Mouse (Mus musculus) thymus, postnatal 0 days (tissue): ENCODE data around the gene Arrb1. TPM values are rescaled to one million over a fixed set of nuclear protein-coding genes. Genes with fewer than 3 reads are reported as not detected.

ENCODE experiments used
- DNase-seq: peaks from one replicate; pipeline ENCODE4 v3.0.0-alpha.2; 2015; ENCODE audit warnings: low spot score
- polyA plus RNA-seq: library from polyadenylated mRNA; unstranded; fragments of >200 nt; fragmentation: Nextera tagmentation; extraction: Ambion mirVana; gene quantifications from 2 replicates; pipeline ENCODE4 v1.2.1, GENCODE M21; 2015

Arrb1 gene
- polyA plus RNA-seq, 1 experiment from 2014 or later: 5.2 TPM

GRCm38 (mm10) chr7:99578246-99578645, 43.0 kb downstream of the Arrb1 start:
- DNase-seq: no peak

GRCm38 (mm10) chr7:99579491-99580190, 44.4 kb downstream of the Arrb1 start:
- DNase-seq: peak; percentile 41

- DNase-seq: peak; percentile 20
These were observed 45.0 kb downstream of the Arrb1 start for GRCm38 (mm10) chr7:99580247-99580646.

- DNase-seq: no peak
These were observed 47.0 kb downstream of the Arrb1 start for GRCm38 (mm10) chr7:99582306-99582705.

GRCm38 (mm10) chr7:99582867-99583266, 47.6 kb downstream of the Arrb1 start:
- no peak for DNase-seq

- no peak for DNase-seq
These were observed 48.4 kb downstream of the Arrb1 start for GRCm38 (mm10) chr7:99583625-99584024.

- DNase-seq: no peak
These were observed 50.7 kb downstream of the Arrb1 start for GRCm38 (mm10) chr7:99585976-99586375.

- peak; percentile 83 for DNase-seq
These were observed 54.8 kb downstream of the Arrb1 start for GRCm38 (mm10) chr7:99590064-99590463.

GRCm38 (mm10) chr7:99590646-99591045, 55.4 kb downstream of the Arrb1 start:
- DNase-seq: no peak

- no peak for DNase-seq
These were observed 57.4 kb downstream of the Arrb1 start for GRCm38 (mm10) chr7:99592669-99593068.

GRCm38 (mm10) chr7:99593868-99594803, 58.9 kb downstream of the Arrb1 start:
- no peak for DNase-seq

GRCm38 (mm10) chr7:99598722-99599121, 63.5 kb downstream of the Arrb1 start:
- DNase-seq: no peak

GRCm38 (mm10) chr7:99603875-99604662, 68.8 kb downstream of the Arrb1 start:
- DNase-seq: peak; percentile 59

GRCm38 (mm10) chr7:99605058-99605457, 69.8 kb downstream of the Arrb1 start:
- no peak for DNase-seq

GRCm38 (mm10) chr7:99606303-99606702, 71.0 kb downstream of the Arrb1 start:
- DNase-seq: no peak

- DNase-seq: no peak
These were observed 71.5 kb downstream of the Arrb1 start for GRCm38 (mm10) chr7:99606766-99607165.

- DNase-seq: no peak
These were observed 72.4 kb downstream of the Arrb1 start for GRCm38 (mm10) chr7:99607632-99608031.

GRCm38 (mm10) chr7:99618264-99618663, 83.0 kb downstream of the Arrb1 start:
- no peak for DNase-seq

GRCm38 (mm10) chr7:99618860-99619259, 83.6 kb downstream of the Arrb1 start:
- DNase-seq: peak; percentile 51

- peak; percentile 81 for DNase-seq
These were observed 90.6 kb downstream of the Arrb1 start for GRCm38 (mm10) chr7:99625722-99626375.
